Mouse (Mus musculus): ENCODE measurements around the gene Tmem222. TPM values are rescaled to one million over a fixed set of nuclear protein-coding genes. Genes with fewer than 3 reads are reported as not detected.

The Tmem222 gene
- polyA plus RNA-seq, 1 experiment: 71.6 TPM

DNA sequence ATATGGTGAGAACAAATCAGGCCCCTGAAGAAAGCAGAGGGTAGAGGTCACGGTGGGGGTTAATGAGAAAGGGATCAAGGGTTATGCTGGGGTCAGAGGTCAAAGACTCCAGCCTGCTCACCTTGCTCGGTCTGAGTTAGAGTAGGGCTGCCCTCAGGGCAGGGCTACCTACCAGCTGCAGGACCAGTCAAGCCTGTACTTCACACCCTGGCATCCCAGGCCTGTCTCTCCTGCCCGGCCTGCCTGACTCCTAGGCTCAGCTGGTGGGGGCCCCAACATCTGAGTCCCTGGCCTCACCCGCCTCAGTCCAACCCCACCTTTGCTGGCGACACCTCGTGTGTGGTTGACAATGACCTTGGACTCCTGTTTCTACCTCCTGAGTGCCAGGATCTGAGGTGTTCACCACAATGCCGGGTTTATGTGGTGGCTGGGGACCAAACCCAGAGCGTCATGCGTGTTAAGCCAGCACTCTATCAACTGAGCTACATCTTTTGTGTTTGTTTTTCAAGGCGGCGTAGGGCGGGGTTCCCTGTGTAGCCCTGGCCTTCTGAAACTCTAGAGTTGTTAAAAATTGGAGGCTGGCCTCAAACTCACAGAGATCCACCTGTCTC lies 19.7 kb downstream of the Tmem222 start:
- 75% methylated on average over 12 of the region's 12 CpGs for WGBS
- TF ChIP-seq POLR2A (IDR thresholded peaks at IDR 0.05; ENCODE audit: borderline replicate concordance, extremely low read depth, low read depth, low read length) (no peak), CTCF (IDR thresholded peaks at IDR 0.05; ENCODE audit: insufficient read depth, low read length) (no peak)
- Histone ChIP-seq H3K4me1 (ENCODE audit: control insufficient read depth, insufficient read depth, low read length) (no peaks in the 10 kb centered on the region), H3K4me3 (replicated peaks; ENCODE audit: extremely low read depth, low read depth, low read length) (no peak overlapping the region)
- no peak for DNase-seq

DNA sequence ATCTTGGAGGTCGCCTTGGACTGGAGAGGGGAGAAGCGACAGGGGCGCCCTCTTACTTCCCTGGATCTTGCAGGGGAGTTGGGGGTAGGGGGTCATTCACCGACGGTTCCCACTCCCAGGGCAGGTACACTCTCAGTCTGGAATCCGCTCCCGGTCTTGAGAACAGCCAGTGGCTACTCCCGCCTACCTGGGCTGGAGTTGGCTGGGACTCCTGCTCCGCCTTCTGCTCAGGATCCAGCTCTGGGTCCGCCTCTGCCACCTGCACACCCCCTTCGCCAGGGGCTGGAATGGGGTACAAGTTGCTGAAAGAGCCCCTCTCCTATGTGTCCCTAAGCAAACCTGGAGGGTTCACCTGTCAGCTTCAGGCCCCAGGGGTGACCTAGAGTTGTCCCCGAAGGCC lies 20.4 kb downstream of the Tmem222 start:
- 43% methylated on average over 12 of the region's 12 CpGs for WGBS
- Histone ChIP-seq H3K4me3 (replicated peaks; ENCODE audit: extremely low read depth, low read depth, low read length) (no peak overlapping the region), H3K4me1 (ENCODE audit: control insufficient read depth, insufficient read depth, low read length) (no peaks in the 10 kb centered on the region)
- peak; percentile 38 for DNase-seq
- TF ChIP-seq POLR2A (IDR thresholded peaks at IDR 0.05; ENCODE audit: borderline replicate concordance, extremely low read depth, low read depth, low read length): no peak
- TF ChIP-seq CTCF (IDR thresholded peaks at IDR 0.05; ENCODE audit: insufficient read depth, low read length): no peak

- 31% methylated on average over 24 of the region's 24 CpGs for WGBS
- DNase-seq: no peak
- no peak overlapping the region for H3K4me3 ChIP-seq (replicated peaks; ENCODE audit: extremely low read depth, low read depth, low read length)
- TF ChIP-seq CTCF (IDR thresholded peaks at IDR 0.05; ENCODE audit: insufficient read depth, low read length): no peak
- TF ChIP-seq POLR2A (IDR thresholded peaks at IDR 0.05; ENCODE audit: borderline replicate concordance, extremely low read depth, low read depth, low read length): no peak
- H3K4me1 ChIP-seq (ENCODE audit: control insufficient read depth, insufficient read depth, low read length): no peaks in the 10 kb centered on the region
Observed at GRCm38 (mm10) chr4:133256820-133257219, 20.8 kb downstream of the Tmem222 start.

DNA sequence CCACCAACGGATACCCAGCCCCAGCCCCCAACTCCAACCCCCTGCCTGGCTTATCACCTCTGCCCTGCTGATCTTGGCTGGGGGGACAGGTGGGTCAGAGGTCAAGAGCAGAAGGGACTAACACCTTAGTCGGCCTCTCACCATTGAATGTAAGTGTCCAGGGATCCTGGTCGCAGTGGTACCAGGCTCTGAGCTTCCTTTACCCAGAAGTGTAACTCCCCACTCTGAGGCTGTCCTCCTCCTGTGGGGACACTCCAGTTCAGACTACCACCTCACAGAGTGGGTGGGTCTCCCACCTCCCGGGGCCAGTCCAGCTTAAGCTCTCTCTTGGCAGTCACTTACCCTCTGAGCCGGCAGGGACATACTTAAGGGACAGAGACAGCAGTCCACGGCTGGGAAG lies 22.2 kb downstream of the Tmem222 start:
- WGBS: 66% methylated on average over 6 of the region's 6 CpGs
- no peak for DNase-seq
- Histone ChIP-seq H3K4me1 (ENCODE audit: control insufficient read depth, insufficient read depth, low read length) (no peaks in the 10 kb centered on the region), H3K4me3 (replicated peaks; ENCODE audit: extremely low read depth, low read depth, low read length) (no peak overlapping the region)
- no peak for TF ChIP-seq CTCF (IDR thresholded peaks at IDR 0.05; ENCODE audit: insufficient read depth, low read length)
- TF ChIP-seq POLR2A (IDR thresholded peaks at IDR 0.05; ENCODE audit: borderline replicate concordance, extremely low read depth, low read depth, low read length): no peak

DNA sequence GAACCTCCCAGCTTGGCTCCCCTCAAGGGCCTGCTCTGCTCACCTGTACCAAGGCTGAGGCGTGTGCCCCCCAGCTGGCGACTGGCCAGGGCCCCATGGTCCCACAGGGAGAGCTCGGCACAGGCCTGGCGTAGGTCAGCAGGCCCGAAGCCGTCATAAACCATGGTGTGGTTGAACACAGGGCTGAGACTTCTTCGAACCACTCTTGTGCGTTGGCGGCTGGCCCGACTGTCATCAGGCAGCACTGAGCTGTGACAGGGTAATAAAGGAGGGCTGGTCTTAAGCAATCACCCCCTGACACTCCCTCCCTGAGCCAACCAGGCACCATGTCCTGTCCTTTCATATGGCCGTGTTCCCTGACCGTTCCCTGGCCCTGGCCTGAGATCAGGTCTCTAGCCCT lies 24.2 kb downstream of the Tmem222 start:
- 80% methylated on average over 12 of the region's 12 CpGs for whole genome bisulfite sequencing
- H3K4me3 ChIP-seq (replicated peaks; ENCODE audit: extremely low read depth, low read depth, low read length): no peak overlapping the region
- H3K4me1 ChIP-seq (ENCODE audit: control insufficient read depth, insufficient read depth, low read length): no peaks in the 10 kb centered on the region
- TF ChIP-seq CTCF (IDR thresholded peaks at IDR 0.05; ENCODE audit: insufficient read depth, low read length) (no peak), POLR2A (IDR thresholded peaks at IDR 0.05; ENCODE audit: borderline replicate concordance, extremely low read depth, low read depth, low read length) (no peak)
- DNase-seq: no peak

- WGBS: 70% methylated on average over 4 of the region's 4 CpGs
- DNase-seq: no peak
- TF ChIP-seq POLR2A (IDR thresholded peaks at IDR 0.05; ENCODE audit: borderline replicate concordance, extremely low read depth, low read depth, low read length): no peak
- TF ChIP-seq CTCF (IDR thresholded peaks at IDR 0.05; ENCODE audit: insufficient read depth, low read length): no peak
Observed at GRCm38 (mm10) chr4:133252089-133252488, 25.5 kb downstream of the Tmem222 start.

DNA sequence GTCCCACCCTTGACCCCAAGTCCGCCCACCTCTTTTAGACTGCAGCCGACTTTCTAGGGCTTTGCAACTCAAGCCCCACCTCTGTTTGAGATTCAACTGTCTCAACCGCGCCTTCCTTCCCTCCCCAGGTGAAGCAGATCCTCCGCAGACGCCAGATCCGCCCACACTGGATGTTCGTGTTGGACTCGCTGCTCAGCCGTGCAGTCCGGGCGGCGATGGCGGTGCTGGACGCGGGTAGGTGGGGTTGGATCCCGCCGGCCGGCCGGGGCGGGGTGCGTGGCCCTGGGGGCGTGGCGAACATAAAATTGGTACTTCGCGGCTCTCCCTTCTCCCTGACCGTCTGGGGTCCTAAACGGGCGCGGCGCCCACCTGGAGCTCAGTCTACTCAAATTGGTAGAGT lies 26.4 kb downstream of the Tmem222 start:
- TF ChIP-seq POLR2A (IDR thresholded peaks at IDR 0.05; ENCODE audit: borderline replicate concordance, extremely low read depth, low read depth, low read length) (no peak), CTCF (IDR thresholded peaks at IDR 0.05; ENCODE audit: insufficient read depth, low read length) (no peak)
- Histone ChIP-seq H3K4me3 (replicated peaks; ENCODE audit: extremely low read depth, low read depth, low read length) (no peak overlapping the region), H3K4me1 (ENCODE audit: control insufficient read depth, insufficient read depth, low read length) (peaks cover 5% of the 10 kb centered on the region; the same call in 1 of the 2 replicates)
- 48% methylated on average over 31 of the region's 31 CpGs for WGBS
- DNase-seq: no peak

More at GRCm38 (mm10) chr4:133252089-133252488, 25.5 kb downstream of the Tmem222 start:
- H3K4me3 ChIP-seq (replicated peaks; ENCODE audit: extremely low read depth, low read depth, low read length): no peak overlapping the region
- peaks cover under 1% of the 10 kb centered on the region; the same call in 1 of the 2 replicates for H3K4me1 ChIP-seq (ENCODE audit: control insufficient read depth, insufficient read depth, low read length)

GRCm38 (mm10) chr4:133250609-133251008 lies 27.0 kb downstream of the Tmem222 start:
- H3K4me3 ChIP-seq (replicated peaks; ENCODE audit: extremely low read depth, low read depth, low read length): no peak overlapping the region
- WGBS: 12% methylated on average over 22 of the region's 22 CpGs
- TF ChIP-seq CTCF (IDR thresholded peaks at IDR 0.05; ENCODE audit: insufficient read depth, low read length) (peak; percentile 57), POLR2A (IDR thresholded peaks at IDR 0.05; ENCODE audit: borderline replicate concordance, extremely low read depth, low read depth, low read length) (no peak)
- peak; percentile 86 for DNase-seq
- peaks cover 5% of the 10 kb centered on the region; the same call in 1 of the 2 replicates for H3K4me1 ChIP-seq (ENCODE audit: control insufficient read depth, insufficient read depth, low read length)

GRCm38 (mm10) chr4:133247806-133248449 lies 29.7 kb downstream of the Tmem222 start:
- TF ChIP-seq CTCF (IDR thresholded peaks at IDR 0.05; ENCODE audit: insufficient read depth, low read length): no peak
- TF ChIP-seq POLR2A (IDR thresholded peaks at IDR 0.05; ENCODE audit: borderline replicate concordance, extremely low read depth, low read depth, low read length): no peak
- no peak overlapping the region for H3K4me3 ChIP-seq (replicated peaks; ENCODE audit: extremely low read depth, low read depth, low read length)
- 77% methylated on average over 13 of the region's 13 CpGs for WGBS

GRCm38 (mm10) chr4:133247072-133247471 lies 30.5 kb downstream of the Tmem222 start:
- Histone ChIP-seq H3K4me1 (ENCODE audit: control insufficient read depth, insufficient read depth, low read length) (peaks cover 11% of the 10 kb centered on the region), H3K4me3 (replicated peaks; ENCODE audit: extremely low read depth, low read depth, low read length) (no peak overlapping the region)
- no peak for TF ChIP-seq CTCF (IDR thresholded peaks at IDR 0.05; ENCODE audit: insufficient read depth, low read length)
- no peak for TF ChIP-seq POLR2A (IDR thresholded peaks at IDR 0.05; ENCODE audit: borderline replicate concordance, extremely low read depth, low read depth, low read length)
- 38% methylated on average over 15 of the region's 15 CpGs for WGBS
- no peak for DNase-seq

More at GRCm38 (mm10) chr4:133247806-133248449, 29.7 kb downstream of the Tmem222 start:
- no peak for DNase-seq
- H3K4me1 ChIP-seq (ENCODE audit: control insufficient read depth, insufficient read depth, low read length): peaks cover 7% of the 10 kb centered on the region

All from lung, adult 2 months (tissue).